Mouse (Mus musculus) thymus, postnatal 4 days (tissue): Measurements from ENCODE around the gene Fam107b.
A peak's percentile ranks its signal among the peaks of the same experiment; 100 is the strongest.

ENCODE experiments used
- DNase-seq: peaks from one replicate; pipeline ENCODE4 v3.0.0; 2021

Fam107b gene

GRCm38 (mm10) chr2:3570186-3570585, at the start of gene Fam107b:
TSS of gene Fam107b (plus strand) at chr2:3570488.
- no peak for DNase-seq

- no peak for DNase-seq
These were observed 47.7 kb upstream of the Fam107b start for GRCm38 (mm10) chr2:3522558-3522957.

DNA sequence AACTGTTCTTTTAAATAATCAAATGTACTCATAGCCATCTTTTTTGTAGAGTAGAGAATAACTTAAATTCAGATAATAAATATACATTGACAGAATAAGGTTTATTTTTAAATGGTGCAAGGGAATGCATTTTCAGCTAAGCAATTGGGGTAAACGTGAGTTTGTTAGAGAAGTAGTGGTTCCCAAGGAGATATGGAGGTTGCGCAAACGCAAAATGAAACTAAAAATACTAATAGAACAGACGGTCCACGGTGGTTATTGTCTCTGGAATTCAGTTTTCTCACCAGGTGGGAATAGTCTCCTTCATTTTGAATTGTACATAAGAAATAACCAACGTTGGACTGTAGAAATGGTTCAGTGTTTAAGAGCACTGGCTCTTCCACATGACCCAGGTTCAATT, 44.0 kb upstream of the Fam107b start:
- DNase-seq = no peak

GRCm38 (mm10) chr2:3541307-3542079, 28.8 kb upstream of the Fam107b start:
- no peak for DNase-seq

DNA sequence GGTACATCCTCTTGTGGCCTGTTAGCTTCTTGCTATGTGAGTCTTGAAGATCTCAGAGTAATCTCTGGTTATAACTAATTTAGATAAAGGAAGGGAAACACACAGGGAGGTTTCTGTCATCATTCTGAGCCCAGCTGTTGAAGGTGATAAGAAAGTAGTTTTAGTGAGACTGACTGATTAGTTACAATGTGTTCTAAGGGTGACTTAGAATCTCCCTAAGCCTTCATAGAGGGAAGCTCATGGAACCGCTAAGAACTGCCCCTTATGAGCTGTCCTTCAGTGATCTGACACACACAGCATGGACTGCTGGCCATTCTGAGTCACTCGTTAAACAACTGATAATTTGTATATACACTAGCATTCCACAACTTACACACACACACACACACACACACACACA, 24.2 kb upstream of the Fam107b start:
- no peak for DNase-seq

- peak; percentile 80 for DNase-seq
These were observed 23.7 kb upstream of the Fam107b start for GRCm38 (mm10) chr2:3546588-3546987.

- DNase-seq = no peak
These were observed 318 bp downstream of the Fam107b start for GRCm38 (mm10) chr2:3570606-3571005.

DNA sequence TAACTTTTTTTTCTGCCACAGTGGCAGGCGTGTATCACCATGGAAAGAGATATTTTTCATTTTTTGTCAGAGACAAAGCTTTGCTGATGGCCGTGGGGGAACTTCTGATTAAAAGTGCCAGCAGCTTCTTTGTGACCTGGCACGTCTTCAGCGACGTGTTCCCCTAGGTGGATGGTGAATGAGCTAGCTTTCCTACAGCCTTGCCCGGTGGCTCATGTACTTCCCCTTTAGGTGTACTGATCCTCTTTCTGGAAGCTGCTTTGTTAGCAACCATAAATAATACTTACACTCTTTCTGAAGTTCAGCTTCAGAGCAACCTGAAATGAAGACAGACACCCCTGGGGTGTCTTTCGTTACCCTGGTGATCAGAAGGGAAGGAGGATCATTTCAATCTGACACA, 3.6 kb downstream of the Fam107b start:
- DNase-seq = no peak

DNA sequence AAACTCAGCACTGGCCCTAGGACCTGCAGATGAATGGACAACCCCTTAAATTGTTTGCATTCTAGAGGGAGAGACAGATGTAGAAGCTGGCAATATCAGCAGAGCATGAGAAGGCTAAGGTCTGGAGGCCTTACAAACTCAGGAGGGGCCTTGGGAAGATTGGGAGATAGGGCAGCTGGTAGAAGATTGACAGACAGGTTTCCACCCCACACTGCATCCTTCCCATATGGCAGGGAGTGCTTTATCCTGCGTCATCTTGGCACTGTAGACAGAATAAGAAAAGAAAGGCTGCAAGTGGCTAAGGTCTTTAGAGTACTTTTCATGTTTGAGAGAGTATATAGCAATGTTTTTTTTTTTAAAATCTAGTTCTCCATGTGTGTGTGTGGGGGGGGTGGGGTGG, 4.9 kb downstream of the Fam107b start:
- DNase-seq = no peak

- peak; percentile 10 for DNase-seq
These were observed 6.1 kb downstream of the Fam107b start for GRCm38 (mm10) chr2:3576346-3576745.

DNA sequence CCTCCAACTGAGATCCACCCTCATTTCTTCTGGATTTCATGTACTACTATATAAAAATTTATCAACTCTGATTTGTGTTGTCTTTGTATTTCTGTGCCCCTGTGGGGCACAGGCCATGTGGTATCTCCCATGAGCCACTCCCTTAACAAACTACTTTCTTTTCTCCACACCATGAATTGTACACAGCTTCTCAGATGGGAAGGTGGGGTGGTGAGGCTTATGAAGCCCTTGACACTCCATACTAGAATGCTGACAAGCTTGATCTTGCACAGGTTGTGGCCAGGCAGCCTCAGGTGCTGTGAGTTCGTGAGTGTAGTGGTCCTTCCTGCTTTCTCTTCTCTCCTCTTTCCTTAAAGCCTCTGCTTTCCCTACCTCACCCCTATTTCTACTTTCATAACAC, 6.9 kb downstream of the Fam107b start:
- no peak for DNase-seq

DNA sequence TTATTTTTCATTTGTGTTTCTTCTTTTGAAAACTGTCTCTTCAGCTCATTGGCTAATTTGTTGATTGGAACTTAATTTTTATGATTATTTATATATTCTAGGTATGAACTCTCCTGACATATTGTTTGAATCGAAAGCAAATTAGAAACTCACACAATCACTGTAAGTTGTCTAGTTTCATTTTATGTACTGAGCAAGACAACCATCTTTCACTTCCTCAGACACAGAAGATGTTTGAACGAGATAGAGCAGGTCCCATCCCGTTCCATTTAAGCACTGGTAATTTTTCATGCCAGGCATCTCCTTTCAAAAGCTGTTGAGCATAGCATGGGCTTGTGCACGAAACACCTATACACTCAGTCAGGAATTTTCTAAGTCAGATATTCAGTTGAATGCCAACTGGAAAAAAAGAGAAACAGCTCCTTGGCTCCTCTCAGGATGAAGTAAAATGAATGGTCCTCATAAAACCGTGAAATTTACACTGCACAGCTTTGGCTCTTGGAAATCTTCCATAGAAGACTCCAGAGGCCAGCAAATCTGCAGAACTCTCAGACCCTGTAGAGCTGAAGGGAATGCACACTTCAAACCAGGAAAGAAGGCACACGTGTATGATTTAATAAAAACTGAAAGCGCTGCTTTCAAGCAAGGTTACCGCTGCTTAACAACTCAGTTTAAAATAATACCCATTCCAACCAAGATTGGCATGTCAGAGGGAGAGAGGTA, 8.1 kb downstream of the Fam107b start:
- DNase-seq = no peak

- no peak for DNase-seq
These were observed 9.1 kb downstream of the Fam107b start for GRCm38 (mm10) chr2:3579316-3579902.

DNA sequence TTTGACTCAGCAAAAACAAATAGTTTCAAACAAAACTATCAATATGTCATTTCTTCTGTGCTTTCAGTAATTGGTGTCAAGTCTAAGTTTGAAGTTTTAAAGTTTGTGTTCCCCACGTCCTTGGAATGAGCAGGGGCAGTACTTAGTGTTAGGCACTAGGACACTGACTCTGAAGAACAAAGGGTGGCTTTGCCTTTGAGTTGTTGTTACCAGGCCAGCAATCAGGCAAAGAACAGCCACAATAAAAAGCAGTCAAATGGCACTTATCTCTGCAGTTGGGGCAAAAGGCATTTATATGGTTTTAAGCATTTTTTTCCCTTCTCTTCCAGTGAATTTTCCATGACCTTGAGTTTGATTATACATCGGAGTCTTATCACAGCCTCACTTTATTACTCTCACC, 12.5 kb downstream of the Fam107b start:
- DNase-seq = no peak

GRCm38 (mm10) chr2:3585231-3585783, 15.0 kb downstream of the Fam107b start:
- DNase-seq = no peak

DNA sequence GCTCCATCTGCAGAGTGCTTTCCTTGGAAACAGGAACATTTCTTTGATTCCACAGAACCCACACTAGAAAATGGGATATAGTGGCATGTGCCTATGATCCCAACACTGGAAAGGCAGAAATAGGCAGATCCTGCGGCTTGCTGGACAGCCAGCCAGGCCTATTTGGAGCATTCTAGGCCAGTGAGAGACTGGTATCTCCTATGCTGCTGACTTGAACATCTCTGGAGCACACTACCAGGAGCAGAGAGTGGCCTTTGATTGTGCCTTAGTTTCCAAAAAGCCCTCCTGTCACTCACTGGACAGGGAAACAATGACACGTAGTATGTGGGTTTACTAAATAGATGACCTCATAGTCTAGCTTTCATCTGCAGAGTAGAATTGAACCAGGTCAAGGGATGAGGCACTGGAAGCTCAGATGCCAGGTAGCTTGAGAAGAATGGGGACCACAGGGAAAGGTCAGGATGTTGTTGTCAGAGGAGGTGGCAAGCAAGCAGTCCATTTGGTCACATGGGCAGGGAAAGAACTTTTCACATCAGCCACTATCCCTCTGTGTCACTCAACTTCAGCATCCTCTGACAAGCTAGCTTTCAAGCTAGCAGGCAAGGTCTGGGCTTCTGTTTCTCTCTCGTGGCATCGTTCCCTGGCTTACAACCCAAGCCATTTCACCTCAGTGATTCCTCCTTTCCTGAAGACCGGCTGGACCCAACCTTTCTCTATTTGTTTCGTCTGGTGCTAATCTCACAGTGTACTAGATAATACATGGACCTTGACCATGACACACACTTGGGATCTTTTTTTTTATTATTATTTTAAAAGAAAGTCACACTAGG, 20.0 kb downstream of the Fam107b start:
- no peak for DNase-seq

DNA sequence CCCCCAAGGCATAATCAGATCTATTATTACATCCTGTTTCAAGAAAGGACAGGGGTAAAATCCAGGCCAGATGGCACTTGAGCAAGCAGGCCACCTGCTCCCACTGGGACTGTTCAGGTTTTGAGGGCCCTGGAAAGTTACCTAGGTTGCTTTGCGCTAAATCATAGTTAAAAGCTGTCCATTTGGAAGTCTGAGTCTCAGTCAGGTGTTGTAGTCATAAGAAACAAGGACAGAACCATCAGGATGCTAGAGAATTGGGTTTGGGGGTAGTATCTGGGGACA, 20.6 kb downstream of the Fam107b start:
- no peak for DNase-seq

- no peak for DNase-seq
These were observed 24.5 kb downstream of the Fam107b start for GRCm38 (mm10) chr2:3594663-3595318.

DNA sequence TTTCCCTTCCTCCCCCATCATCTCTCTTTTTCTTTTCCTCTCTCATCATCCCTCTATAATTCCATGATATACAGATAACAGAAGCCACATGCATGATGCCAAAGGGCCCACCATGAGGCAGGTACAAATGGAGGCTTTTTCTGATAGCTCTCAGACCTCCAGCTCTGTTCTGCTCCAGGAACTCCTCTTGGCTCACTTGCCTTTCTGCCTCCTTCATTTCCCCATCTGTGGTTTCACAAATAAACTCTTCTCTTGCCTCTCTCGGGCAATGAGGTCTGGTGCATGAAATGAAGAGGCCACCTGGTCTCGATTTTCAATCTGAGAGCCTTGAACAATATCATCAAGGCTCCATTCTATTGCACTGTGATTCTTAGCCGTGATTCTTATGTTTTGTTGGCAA, 30.1 kb downstream of the Fam107b start:
- no peak for DNase-seq

DNA sequence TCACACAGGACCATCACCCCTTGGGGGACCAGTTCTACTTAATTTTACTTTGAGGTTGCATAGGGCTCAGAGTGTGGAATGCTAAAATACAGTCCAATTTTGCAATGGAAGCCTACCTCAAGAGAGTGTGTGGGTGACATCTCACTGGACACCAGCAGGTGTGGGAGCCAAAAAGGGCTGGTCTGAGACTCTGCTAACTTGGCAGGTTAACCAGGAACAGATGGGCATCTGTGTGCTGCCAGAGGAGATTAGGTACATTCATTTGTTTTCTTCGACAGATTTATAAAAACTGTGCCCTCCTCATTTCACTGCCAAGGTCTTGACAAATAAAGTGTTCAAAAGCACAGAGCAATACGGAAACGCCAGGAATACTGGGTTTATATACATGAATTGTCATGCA, 32.3 kb downstream of the Fam107b start:
- no peak for DNase-seq

GRCm38 (mm10) chr2:3603181-3603580, 32.9 kb downstream of the Fam107b start:
- no peak for DNase-seq
